Mouse (Mus musculus): ENCODE data around the gene Armc6.
A peak's percentile ranks its signal among the peaks of the same experiment; 100 is the strongest.

- TF ChIP-seq CTCF (IDR thresholded peaks at IDR 0.05; ENCODE audit: control insufficient read depth, insufficient read depth, insufficient read length) (no peak), USF1 (IDR thresholded peaks at IDR 0.05; ENCODE audit: low read depth) (no peak), MAX (IDR thresholded peaks at IDR 0.05) (peak; percentile 47), FOSL1 (IDR thresholded peaks at IDR 0.05; ENCODE audit: insufficient read depth, low read length, poor library complexity, severe bottlenecking) (no peak)
Observed at GRCm38 (mm10) chr8:70172043-70172681, 62.1 kb downstream of the Armc6 start, which contains the start of gene Tmem161a.
